Mouse (Mus musculus) liver (tissue): Measurements from ENCODE around the gene Cutal.

ENCODE experiments used
- DNase-seq: peaks from one replicate; pipeline ENCODE4 v3.0.0-alpha.2; 2020; ENCODE audit warnings: mixed read lengths

Gene Cutal

GRCm38 (mm10) chr2:34922729-34923128, 48.5 kb downstream of the Cutal start:
- DNase-seq: no peak

GRCm38 (mm10) chr2:34927320-34927719, 53.1 kb downstream of the Cutal start:
- DNase-seq: no peak

DNA sequence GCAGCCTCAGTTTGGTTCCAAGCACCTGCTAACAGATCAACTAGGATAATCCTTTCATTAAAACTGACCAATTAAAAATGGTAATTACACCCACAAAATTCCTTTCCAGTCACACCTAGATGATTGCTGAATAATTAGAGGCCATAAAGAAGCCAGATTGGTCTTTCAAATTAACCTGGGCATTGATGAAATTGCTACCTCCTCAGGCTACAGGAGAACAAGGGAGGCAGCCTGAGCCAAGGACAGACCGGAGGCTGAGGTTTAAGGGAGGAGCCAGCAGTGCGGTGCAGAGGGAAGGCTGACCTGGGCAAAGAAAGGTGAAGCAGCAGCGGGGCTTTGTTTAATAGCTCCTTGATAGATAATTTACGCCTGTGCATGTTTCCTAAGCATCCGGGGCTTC, 63.3 kb downstream of the Cutal start:
- DNase-seq: no peak

- DNase-seq: no peak
These were observed 64.3 kb downstream of the Cutal start for GRCm38 (mm10) chr2:34938269-34939208.

GRCm38 (mm10) chr2:34940246-34940645, 66.0 kb downstream of the Cutal start:
- DNase-seq: no peak

DNA sequence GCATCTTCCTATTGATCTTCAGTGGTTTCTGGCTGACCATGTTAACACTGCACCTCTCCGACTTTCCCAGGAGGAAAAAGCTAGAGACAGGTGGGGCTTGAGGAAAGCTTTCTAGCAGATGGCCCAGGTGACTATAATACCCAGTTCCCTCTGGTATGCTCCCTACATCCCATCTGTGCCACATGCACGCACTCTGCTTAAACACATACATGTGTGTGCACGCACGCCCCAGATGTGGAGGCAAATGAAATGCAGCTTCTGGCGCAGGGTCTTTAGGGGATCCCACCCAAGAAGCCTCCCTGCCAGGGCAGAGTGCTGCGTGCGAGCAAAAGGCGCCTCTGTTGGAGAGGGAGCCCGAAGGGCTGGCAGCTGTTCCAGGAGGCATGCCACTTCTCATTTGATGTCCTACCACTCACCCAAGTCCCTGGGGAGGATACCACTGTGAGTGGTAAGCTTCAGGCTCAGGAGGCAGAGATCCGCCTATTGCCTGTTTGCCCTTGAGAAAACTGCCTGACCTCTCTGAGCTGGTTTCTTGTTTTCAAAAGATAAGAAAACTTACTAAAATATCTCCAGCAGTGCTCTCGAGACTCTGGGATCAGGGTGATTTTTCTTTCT, 67.0 kb downstream of the Cutal start:
- no peak for DNase-seq
